Mouse (Mus musculus) heart, adult 9 months (tissue): ENCODE data around the gene Ptbp1.

Experiments used
- DNase-seq, 2 experiments: peaks; one replicate each; pipeline ENCODE4 v3.0.0; 2022; ENCODE audit warnings: low spot score in 2 of 2

The Ptbp1 gene

DNA sequence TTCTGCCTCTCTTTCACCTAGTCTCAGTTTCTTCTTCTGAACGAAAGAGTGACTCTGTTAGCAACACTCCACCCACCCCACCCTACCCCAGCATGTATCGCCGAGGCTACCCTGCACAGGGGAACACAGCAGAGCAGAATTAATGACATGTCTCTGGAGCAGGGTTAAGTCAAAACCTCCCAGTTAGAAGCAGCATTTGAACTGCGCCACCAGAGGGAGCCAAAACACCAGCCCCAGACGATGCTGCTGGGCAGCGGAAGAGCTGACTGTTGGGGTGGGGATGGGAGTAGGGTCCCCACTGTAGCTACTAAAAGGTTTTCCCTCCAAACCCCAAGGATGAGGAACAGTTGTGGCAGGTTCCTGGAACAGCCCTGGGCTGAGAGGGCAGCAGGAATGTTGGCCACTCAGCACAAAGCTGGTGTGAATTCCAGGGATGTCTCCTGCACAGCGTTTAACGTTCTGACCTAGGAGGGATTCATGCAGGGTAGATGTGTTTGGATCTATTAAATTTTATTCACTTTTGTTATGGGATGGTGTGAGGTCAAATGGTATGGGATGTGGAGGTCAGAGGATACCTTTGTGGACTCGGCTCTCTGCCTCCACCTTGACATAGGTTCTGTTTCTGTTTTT, 19.3 kb upstream of the Ptbp1 start:
- peak; percentile 65 to 70 for DNase-seq

DNA sequence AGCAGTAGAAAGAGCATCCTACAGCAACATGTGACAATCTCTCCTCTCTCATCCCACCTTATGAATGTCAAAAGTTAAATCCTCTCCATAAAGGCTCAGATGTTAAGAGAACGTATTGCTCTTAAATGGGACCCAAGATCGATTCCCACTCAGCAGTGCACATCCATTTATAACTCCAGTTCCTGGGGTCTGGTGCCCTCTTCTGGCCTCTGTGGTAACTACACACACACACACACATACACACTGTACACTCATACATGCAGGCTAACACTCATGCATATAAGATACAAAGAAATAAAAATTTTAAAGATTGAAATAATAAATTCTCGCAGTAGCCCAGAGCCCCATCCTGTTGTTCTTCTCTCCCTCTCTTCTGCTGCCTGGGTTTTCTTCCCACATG, 17.3 kb upstream of the Ptbp1 start:
- DNase-seq: no peak

GRCm38 (mm10) chr10:79838151-79838550, 16.1 kb upstream of the Ptbp1 start:
- DNase-seq: no peak

- no peak for DNase-seq
These were observed 14.1 kb upstream of the Ptbp1 start for GRCm38 (mm10) chr10:79840091-79840490.

- peak; percentile 69 to 81 for DNase-seq
These were observed 13.3 kb upstream of the Ptbp1 start for GRCm38 (mm10) chr10:79840644-79841551.

- DNase-seq: no peak
These were observed 11.9 kb upstream of the Ptbp1 start for GRCm38 (mm10) chr10:79842322-79842721.

DNA sequence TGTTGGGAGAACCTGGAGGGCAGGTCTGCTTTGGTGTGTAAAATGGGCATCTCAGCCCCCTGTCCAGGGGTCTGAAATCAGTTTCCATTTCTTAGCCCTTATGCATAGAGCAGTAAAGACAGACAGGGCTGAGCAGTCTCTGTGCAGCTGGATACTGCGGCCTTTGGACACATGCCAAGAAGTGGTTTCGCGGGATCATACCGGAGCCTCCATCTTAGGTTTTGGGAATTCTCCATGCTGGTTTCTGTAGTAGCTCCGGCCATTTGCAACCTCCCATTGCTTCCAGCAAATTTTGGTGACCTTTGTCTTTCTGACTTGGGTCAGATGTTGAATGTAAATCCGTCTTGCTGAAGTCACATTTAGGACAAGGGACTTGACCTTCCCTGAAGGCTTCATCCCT, 10.8 kb upstream of the Ptbp1 start:
- no peak for DNase-seq

GRCm38 (mm10) chr10:79846553-79846952, 7.7 kb upstream of the Ptbp1 start:
- no peak for DNase-seq

- no peak for DNase-seq
These were observed 4.1 kb upstream of the Ptbp1 start for GRCm38 (mm10) chr10:79849941-79850628.

DNA sequence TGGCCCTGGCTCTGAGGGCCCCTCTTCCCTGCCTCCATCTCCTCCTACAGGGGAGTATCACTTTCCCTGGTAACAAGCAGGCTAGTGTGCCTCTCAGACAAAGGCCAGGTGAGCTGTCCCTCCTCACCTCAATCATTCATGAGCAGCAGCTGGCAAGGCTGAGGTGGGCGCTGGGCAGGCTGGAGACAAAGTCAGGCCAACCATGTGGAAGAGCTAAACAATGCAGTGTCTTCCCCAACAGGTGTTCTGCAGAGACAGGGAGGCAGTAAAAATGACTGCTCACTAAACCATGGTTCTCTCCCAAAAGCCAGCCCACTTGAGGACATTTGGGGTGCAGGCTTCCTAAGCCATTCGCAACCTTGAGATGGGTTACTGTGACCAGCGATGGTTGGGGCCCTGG, 2.6 kb upstream of the Ptbp1 start:
- DNase-seq: no peak

DNA sequence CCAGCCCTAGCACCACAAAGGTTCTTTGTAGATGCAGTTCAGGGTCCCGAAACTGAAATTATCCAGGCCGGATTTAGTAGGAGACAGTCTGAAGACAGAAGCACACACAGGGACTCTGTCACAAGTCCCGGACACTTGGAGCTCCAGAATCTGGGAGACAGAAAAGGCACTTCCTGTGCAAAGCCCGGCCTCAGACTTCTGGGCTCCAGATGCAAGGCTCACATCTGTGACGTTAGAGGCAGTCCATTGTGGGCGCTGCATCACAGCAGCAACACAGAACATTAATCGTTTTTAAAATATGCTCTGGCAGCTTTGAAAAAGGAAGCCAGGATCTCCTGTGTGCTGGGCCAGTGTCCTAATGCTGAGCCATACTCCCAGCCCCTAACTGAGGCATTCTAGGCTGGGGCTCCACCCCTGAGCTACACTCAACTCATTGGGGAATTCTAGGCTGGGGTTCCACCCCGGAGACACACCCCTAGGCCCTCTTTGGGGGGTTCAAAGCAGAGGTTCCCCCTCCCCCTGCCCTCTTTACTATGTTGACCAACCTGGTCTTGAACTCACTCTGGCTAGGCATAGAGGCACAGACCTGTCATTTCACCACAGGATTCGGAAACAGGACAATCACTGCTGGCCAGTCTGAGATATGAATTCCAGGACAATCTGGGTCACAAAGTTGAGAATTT, 2.0 kb upstream of the Ptbp1 start:
- peak; percentile 68 to 78 for DNase-seq

GRCm38 (mm10) chr10:79852827-79853226, 1.4 kb upstream of the Ptbp1 start:
- no peak for DNase-seq

DNA sequence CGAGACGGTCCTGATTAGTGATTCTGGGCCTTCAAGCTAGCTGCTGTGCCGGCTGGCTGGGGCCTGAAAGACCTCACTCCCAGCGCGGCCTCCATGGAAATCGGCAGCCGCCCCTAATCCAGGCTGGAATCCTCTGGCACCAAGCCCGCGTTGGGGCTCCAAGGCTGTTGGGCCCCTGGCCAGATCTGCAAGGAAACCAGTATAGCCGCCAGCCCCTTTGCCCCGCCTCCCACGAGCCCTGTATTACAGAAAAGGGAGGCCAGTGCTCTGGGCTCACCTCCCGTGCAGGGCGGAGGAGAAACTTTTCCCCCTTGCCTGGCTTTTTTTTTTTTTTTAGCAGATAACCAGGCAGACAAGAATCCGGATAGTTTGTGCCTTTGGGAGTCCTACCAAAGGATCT, 835 bp upstream of the Ptbp1 start:
- DNase-seq: peak; percentile 93 to 97

DNA sequence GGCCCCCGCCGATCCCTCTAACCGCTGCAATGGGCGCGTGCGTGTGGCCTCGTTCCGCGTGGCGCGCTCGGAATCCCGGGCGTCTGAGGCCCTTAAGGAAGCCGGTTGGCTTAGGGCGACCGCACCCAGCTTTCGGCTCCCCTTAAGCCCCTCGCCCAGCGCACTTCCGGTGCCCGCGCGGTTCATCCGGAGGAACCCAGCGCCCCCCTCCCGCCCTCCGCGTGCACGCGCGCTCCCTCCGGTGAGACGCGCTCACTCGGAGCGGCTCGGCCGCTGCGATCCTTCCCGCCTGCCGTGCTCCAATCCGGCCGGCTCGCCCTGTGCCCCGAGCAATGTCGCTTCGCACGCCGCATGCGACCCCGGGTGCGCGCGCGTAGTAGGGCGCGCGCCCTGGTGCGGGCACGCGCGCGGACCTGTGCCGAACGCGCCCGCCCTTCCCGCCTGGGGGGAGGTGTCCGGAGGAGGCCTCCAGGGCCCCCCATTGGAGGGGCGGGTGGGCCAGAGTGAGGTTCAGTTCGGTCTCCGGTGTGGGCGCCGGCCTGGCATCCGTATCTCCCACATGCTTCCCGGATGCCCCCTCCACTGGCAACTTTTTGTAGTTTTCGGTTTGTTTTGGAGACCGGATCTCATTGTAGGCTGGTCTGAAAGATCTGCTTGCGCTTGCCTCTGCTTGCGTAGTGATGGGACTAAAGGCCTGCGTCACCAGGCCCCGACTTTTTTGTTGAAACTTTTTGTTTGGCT, 744 bp downstream of the Ptbp1 start:
- DNase-seq: peak; percentile 71 to 75

- no peak for DNase-seq
These were observed 1.4 kb downstream of the Ptbp1 start for GRCm38 (mm10) chr10:79855558-79856184.

DNA sequence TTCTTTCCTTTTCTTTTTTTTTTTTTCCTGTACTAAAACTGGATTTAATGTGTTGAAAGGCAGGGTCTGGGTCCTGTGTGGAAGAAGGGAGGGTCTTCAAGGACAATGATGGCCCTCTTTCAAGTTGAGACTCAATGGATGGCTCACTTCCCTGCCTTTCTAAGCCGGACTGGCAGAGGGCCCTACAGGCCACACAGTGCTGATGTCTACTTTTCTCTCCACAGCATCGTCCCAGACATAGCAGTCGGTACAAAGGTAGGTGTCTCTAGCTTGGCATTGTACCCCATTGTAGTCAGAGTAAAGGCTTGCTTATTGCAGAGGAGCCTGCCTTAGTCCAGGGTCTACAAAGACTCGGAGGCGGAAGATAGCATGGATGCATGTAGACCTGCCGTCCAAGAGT, 2.1 kb downstream of the Ptbp1 start:
- DNase-seq: no peak

GRCm38 (mm10) chr10:79856704-79857451, 2.7 kb downstream of the Ptbp1 start:
- DNase-seq: no peak

DNA sequence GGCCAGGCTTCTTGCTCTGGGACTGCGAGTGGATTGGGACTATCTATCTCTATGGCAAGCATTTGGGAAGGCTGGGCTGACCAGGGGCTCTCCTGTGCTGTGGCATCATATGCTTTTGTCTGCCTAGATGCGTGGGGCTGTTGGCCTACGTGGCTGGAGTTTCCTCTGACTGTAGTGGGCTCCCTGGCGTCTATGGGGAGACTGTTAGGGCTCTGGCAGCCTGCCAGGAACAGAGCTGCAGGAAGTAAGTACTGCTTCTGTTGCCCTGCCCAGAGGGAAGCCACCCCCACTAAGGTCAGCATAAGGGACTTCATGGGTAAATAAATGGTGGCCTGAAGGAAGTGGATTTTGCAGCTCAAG, 3.2 kb downstream of the Ptbp1 start:
- peak; percentile 78 to 79 for DNase-seq

DNA sequence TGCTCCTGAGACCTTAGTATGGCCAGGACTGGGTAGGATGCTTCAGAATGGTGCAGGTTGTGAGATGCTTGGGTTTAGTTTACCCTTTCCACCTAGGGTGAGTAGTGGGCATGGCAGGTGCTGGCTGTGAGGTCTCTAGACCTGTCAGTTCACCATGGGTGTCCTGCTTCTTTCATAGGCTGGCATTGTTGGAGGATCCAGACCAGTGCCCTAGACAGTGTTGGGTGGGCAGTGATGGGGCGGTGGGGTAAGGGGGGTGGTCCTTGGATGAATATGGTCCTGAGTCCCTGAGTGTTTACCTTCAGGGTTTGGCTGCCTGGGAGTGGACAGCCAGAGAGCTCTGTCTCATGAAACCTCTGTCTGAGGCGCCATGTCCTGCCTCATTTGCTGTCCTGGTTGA, 3.7 kb downstream of the Ptbp1 start:
- DNase-seq: no peak

DNA sequence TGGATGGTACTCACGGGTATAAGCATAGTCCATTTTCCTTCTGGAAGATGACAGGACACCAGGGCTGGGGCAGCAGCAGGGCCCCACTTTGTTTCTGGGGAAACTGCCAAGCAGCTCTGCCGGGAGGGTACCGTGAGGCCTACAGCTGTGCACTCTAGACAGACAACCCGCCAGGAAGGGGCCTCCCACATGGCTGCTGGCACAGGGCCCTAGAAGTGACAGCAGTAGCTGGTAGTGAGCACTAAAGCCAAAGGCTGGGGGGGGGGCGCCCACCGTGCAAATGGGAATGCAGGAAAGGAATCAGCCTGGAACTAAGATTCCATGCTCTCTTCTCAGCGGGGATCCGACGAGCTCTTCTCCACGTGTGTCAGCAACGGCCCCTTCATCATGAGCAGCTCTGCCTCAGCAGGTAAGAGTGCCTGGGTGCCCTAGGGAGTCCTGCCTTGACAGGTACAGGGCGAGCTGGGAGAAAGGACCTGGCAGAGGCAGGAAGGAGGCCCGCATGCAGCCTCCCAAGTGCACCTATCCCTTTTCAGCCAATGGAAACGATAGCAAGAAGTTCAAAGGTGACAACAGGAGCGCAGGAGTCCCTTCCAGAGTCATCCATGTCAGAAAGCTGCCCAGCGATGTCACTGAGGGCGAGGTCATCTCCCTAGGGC, 4.3 kb downstream of the Ptbp1 start:
- peak in 1 of 2 experiments; percentile 74 for DNase-seq
